Mouse (Mus musculus): ENCODE data around the gene Fam131c. TPM values are rescaled to one million over a fixed set of nuclear protein-coding genes. Genes with fewer than 3 reads are reported as not detected.
A peak's percentile ranks its signal among the peaks of the same experiment; 100 is the strongest.

The Fam131c gene
- polyA plus RNA-seq, 1 experiment from 2014 or later, result 2.9 TPM

- Histone ChIP-seq H3K27me3 (replicated peaks; ENCODE audit: control insufficient read depth, insufficient read depth, low read length) (no peaks in the 10 kb centered on the region), H3K9ac (ENCODE audit: low read depth, low read length) (peak overlapping the region; percentile 37), H3K36me3 (ENCODE audit: control insufficient read depth, insufficient read depth, low read length) (no peaks in the 10 kb centered on the region), H3K4me3 (ENCODE audit: low read depth, low read length) (peak overlapping the region; percentile 13; the same call in 1 of the 2 replicates), H3K4me1 (ENCODE audit: control insufficient read depth, insufficient read depth, low read length) (no peaks in the 10 kb centered on the region), H3K9me3 (ENCODE audit: control insufficient read depth, low read length) (no peaks in the 10 kb centered on the region), H3K27ac (replicated peaks; ENCODE audit: low read depth, low read length) (no peak overlapping the region), H3K4me2 (ENCODE audit: low read depth, low read length) (peak overlapping the region; percentile 45)
- DNase-seq (ENCODE audit: low spot score), result peak; percentile 82
- WGBS, result 13% methylated on average over 12 of the region's 15 CpGs
- peak; percentile 92 for ATAC-seq (ENCODE audit: low read depth)
These were observed 36.7 kb downstream of the Fam131c start for GRCm38 (mm10) chr4:141404518-141405313.

GRCm38 (mm10) chr4:141405314-141405622 is 37.2 kb downstream of the Fam131c start:
- WGBS, result 75% methylated on average over 3 of the region's 3 CpGs
- no peak for ATAC-seq (ENCODE audit: low read depth)
- Histone ChIP-seq H3K27ac (replicated peaks; ENCODE audit: low read depth, low read length) (no peak overlapping the region), H3K9me3 (ENCODE audit: control insufficient read depth, low read length) (no peaks in the 10 kb centered on the region), H3K4me1 (ENCODE audit: control insufficient read depth, insufficient read depth, low read length) (no peaks in the 10 kb centered on the region), H3K4me3 (ENCODE audit: low read depth, low read length) (no peak overlapping the region), H3K9ac (ENCODE audit: low read depth, low read length) (no peak overlapping the region), H3K36me3 (ENCODE audit: control insufficient read depth, insufficient read depth, low read length) (no peaks in the 10 kb centered on the region), H3K27me3 (replicated peaks; ENCODE audit: control insufficient read depth, insufficient read depth, low read length) (no peaks in the 10 kb centered on the region), H3K4me2 (ENCODE audit: low read depth, low read length) (no peak overlapping the region)
- no peak for DNase-seq (ENCODE audit: low spot score)

- H3K9ac ChIP-seq (ENCODE audit: low read depth, low read length), result no peak overlapping the region
- 46% methylated on average over 12 of the region's 14 CpGs for WGBS
- H3K4me2 ChIP-seq (ENCODE audit: low read depth, low read length), result no peak overlapping the region
- ATAC-seq (ENCODE audit: low read depth) (no peak), DNase-seq (ENCODE audit: low spot score) (no peak)
- no peak overlapping the region for H3K27ac ChIP-seq (replicated peaks; ENCODE audit: low read depth, low read length)
- 0 out of 2 replicates have a peak, but pooled peaks cover 5% of the 10 kb centered on the region for H3K27me3 ChIP-seq (replicated peaks; ENCODE audit: control insufficient read depth, insufficient read depth, low read length)
- no peaks in the 10 kb centered on the region for H3K4me1 ChIP-seq (ENCODE audit: control insufficient read depth, insufficient read depth, low read length)
- no peaks in the 10 kb centered on the region for H3K36me3 ChIP-seq (ENCODE audit: control insufficient read depth, insufficient read depth, low read length)
- no peak overlapping the region for H3K4me3 ChIP-seq (ENCODE audit: low read depth, low read length)
- H3K9me3 ChIP-seq (ENCODE audit: control insufficient read depth, low read length), result no peaks in the 10 kb centered on the region
These were observed 38.7 kb downstream of the Fam131c start for GRCm38 (mm10) chr4:141406516-141407299.

GRCm38 (mm10) chr4:141408577-141408976 is 40.6 kb downstream of the Fam131c start:
- Histone ChIP-seq H3K4me1 (ENCODE audit: control insufficient read depth, insufficient read depth, low read length) (no peaks in the 10 kb centered on the region), H3K36me3 (ENCODE audit: control insufficient read depth, insufficient read depth, low read length) (no peaks in the 10 kb centered on the region), H3K27ac (replicated peaks; ENCODE audit: low read depth, low read length) (no peak overlapping the region), H3K4me3 (ENCODE audit: low read depth, low read length) (no peak overlapping the region), H3K27me3 (replicated peaks; ENCODE audit: control insufficient read depth, insufficient read depth, low read length) (0 out of 2 replicates have a peak, but pooled peaks cover 5% of the 10 kb centered on the region), H3K9ac (ENCODE audit: low read depth, low read length) (no peak overlapping the region), H3K4me2 (ENCODE audit: low read depth, low read length) (no peak overlapping the region), H3K9me3 (ENCODE audit: control insufficient read depth, low read length) (no peaks in the 10 kb centered on the region)
- WGBS, result 97% methylated on average over 3 of the region's 3 CpGs
- no peak for ATAC-seq (ENCODE audit: low read depth)
- DNase-seq (ENCODE audit: low spot score), result no peak

- ATAC-seq (ENCODE audit: low read depth) (no peak), DNase-seq (ENCODE audit: low spot score) (no peak)
- Histone ChIP-seq H3K9me3 (ENCODE audit: control insufficient read depth, low read length) (no peaks in the 10 kb centered on the region; the same call in 1 of the 2 replicates), H3K4me3 (ENCODE audit: low read depth, low read length) (no peak overlapping the region), H3K4me2 (ENCODE audit: low read depth, low read length) (no peak overlapping the region), H3K27me3 (replicated peaks; ENCODE audit: control insufficient read depth, insufficient read depth, low read length) (0 out of 2 replicates have a peak, but pooled peaks cover 5% of the 10 kb centered on the region), H3K27ac (replicated peaks; ENCODE audit: low read depth, low read length) (no peak overlapping the region), H3K4me1 (ENCODE audit: control insufficient read depth, insufficient read depth, low read length) (no peaks in the 10 kb centered on the region), H3K36me3 (ENCODE audit: control insufficient read depth, insufficient read depth, low read length) (no peaks in the 10 kb centered on the region), H3K9ac (ENCODE audit: low read depth, low read length) (no peak overlapping the region)
- 17% methylated on average over 22 of the region's 22 CpGs for WGBS
These were observed 43.5 kb downstream of the Fam131c start for GRCm38 (mm10) chr4:141411430-141411992.

DNA sequence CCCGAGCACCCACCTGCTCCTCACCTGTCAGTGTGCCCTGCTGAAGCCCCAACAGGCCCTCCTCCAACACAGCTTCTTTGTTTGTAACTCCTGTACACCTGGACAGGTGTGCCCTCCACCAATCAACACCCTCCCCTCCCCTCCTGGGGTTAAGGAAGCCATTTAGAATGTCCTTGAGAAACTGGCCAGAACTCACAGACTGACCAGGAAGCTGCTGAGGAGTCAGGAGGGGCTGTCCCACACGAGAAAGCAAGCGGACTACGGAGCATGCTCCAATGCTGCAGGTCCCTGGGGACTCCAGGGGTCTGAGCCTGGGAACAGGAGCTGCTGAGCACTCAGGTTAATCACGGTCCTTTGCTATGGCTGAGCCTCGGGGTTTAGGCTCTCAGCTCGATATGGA is 47.9 kb downstream of the Fam131c start, which contains the start of gene Clcnkb:
TSS of gene Clcnkb (minus strand) at position 91 of the 400 bp plus-strand sequence.
- Histone ChIP-seq H3K36me3 (ENCODE audit: control insufficient read depth, insufficient read depth, low read length) (no peaks in the 10 kb centered on the region), H3K4me1 (ENCODE audit: control insufficient read depth, insufficient read depth, low read length) (no peaks in the 10 kb centered on the region; the same call in 1 of the 2 replicates), H3K4me2 (ENCODE audit: low read depth, low read length) (no peak within 1 kb of the TSS), H3K27ac (replicated peaks; ENCODE audit: low read depth, low read length) (no peak within 1 kb of the TSS), H3K9me3 (ENCODE audit: control insufficient read depth, low read length) (no peaks in the 10 kb centered on the region; the same call in 1 of the 2 replicates), H3K9ac (ENCODE audit: low read depth, low read length) (no peak within 1 kb of the TSS), H3K27me3 (replicated peaks; ENCODE audit: control insufficient read depth, insufficient read depth, low read length) (0 out of 2 replicates have a peak, but pooled peaks cover 5% of the 10 kb centered on the region), H3K4me3 (ENCODE audit: low read depth, low read length) (no peak within 1 kb of the TSS)
- no peak for DNase-seq (ENCODE audit: low spot score)
- ATAC-seq (ENCODE audit: low read depth), result no peak
- whole genome bisulfite sequencing, result 59% methylated on average over 6 of the region's 7 CpGs

GRCm38 (mm10) chr4:141419398-141420191 is 51.6 kb downstream of the Fam131c start:
- 60% methylated on average over 26 of the region's 27 CpGs for WGBS
- no peaks in the 10 kb centered on the region; the same call in 1 of the 2 replicates for H3K4me1 ChIP-seq (ENCODE audit: control insufficient read depth, insufficient read depth, low read length)
- H3K36me3 ChIP-seq (ENCODE audit: control insufficient read depth, insufficient read depth, low read length), result no peaks in the 10 kb centered on the region
- no peak overlapping the region for H3K9ac ChIP-seq (ENCODE audit: low read depth, low read length)
- H3K4me2 ChIP-seq (ENCODE audit: low read depth, low read length), result no peak overlapping the region
- H3K4me3 ChIP-seq (ENCODE audit: low read depth, low read length), result no peak overlapping the region
- DNase-seq (ENCODE audit: low spot score) (no peak), ATAC-seq (ENCODE audit: low read depth) (no peak)
- no peaks in the 10 kb centered on the region for H3K27me3 ChIP-seq (replicated peaks; ENCODE audit: control insufficient read depth, insufficient read depth, low read length)
- no peak overlapping the region for H3K27ac ChIP-seq (replicated peaks; ENCODE audit: low read depth, low read length)
- H3K9me3 ChIP-seq (ENCODE audit: control insufficient read depth, low read length), result no peaks in the 10 kb centered on the region; the same call in 1 of the 2 replicates

All from embryonic facial prominence, embryonic 14.5 days (tissue).